Mouse (Mus musculus): ENCODE measurements around the gene Ifna11. TPM values are rescaled to one million over a fixed set of nuclear protein-coding genes. Genes with fewer than 3 reads are reported as not detected.

Gene Ifna11
- total RNA-seq, 4 experiments from 2014 or later, result not detected

GRCm38 (mm10) chr4:88840058-88840457, 20.3 kb downstream of the Ifna11 start:
- no peak for DNase-seq (ENCODE audit: low spot score in 2 of 2)

GRCm38 (mm10) chr4:88841438-88841911, 21.7 kb downstream of the Ifna11 start, which contains the start of gene Ifna4:
Gene Ifna4 (plus strand): TSS chr4:88841861.
- no peak for DNase-seq (ENCODE audit: low spot score in 2 of 2)

GRCm38 (mm10) chr4:88845334-88845733, 25.6 kb downstream of the Ifna11 start:
- DNase-seq (ENCODE audit: low spot score in 2 of 2), result no peak

- DNase-seq (ENCODE audit: low spot score in 2 of 2), result no peak
These were observed 29.9 kb downstream of the Ifna11 start, which contains the start of gene Ifna1 for GRCm38 (mm10) chr4:88849698-88850097. Gene Ifna1 (plus strand): TSS chr4:88850087.

GRCm38 (mm10) chr4:88851026-88851763, 31.4 kb downstream of the Ifna11 start:
- DNase-seq (ENCODE audit: low spot score in 2 of 2), result no peak

- DNase-seq (ENCODE audit: low spot score in 2 of 2), result no peak
These were observed 39.5 kb downstream of the Ifna11 start for GRCm38 (mm10) chr4:88859214-88859613.

- DNase-seq (ENCODE audit: low spot score in 2 of 2), result no peak
These were observed 43.5 kb downstream of the Ifna11 start for GRCm38 (mm10) chr4:88863309-88863708.

GRCm38 (mm10) chr4:88864599-88864998, 44.8 kb downstream of the Ifna11 start:
- DNase-seq (ENCODE audit: low spot score in 2 of 2), result no peak

- no peak for DNase-seq (ENCODE audit: low spot score in 2 of 2)
These were observed 45.3 kb downstream of the Ifna11 start for GRCm38 (mm10) chr4:88865011-88865569.

GRCm38 (mm10) chr4:88867366-88867925, 47.7 kb downstream of the Ifna11 start:
- DNase-seq (ENCODE audit: low spot score in 2 of 2), result peak; percentile 32 to 39

- DNase-seq (ENCODE audit: low spot score in 2 of 2), result no peak
These were observed 48.5 kb downstream of the Ifna11 start for GRCm38 (mm10) chr4:88867926-88868911.

Other genes with a start within 250 kb of the Ifna11 start
- not detected for gene Ifna14, start 248.2 kb upstream of the Ifna11 start, total RNA-seq (2022)
- not detected for gene Ifna9, start 227.6 kb upstream of the Ifna11 start, total RNA-seq (2022)
- gene Ifna12, start 216.6 kb upstream of the Ifna11 start, total RNA-seq (2022), result not detected
- gene C87499, start 185.5 kb upstream of the Ifna11 start, total RNA-seq (2022), result not detected
- not detected for gene Ifna13, start 175.5 kb upstream of the Ifna11 start, total RNA-seq (2022)
- not detected for gene Ifna16, start 143.0 kb upstream of the Ifna11 start, total RNA-seq (2022)
- not detected for gene Ifna2, start 136.0 kb upstream of the Ifna11 start, total RNA-seq (2022)
- gene Ifnab, start 128.6 kb upstream of the Ifna11 start, total RNA-seq (2022), result not detected
- gene Gm26566, start 98.2 kb upstream of the Ifna11 start, total RNA-seq (2022), result under 1 TPM in 3 of 4 experiments, not detected in 1; 0.24 to 0.51 (median 0.38) TPM
- 10 to 100 TPM; 54.5 to 64.5 (median 57.9) TPM for gene Klhl9, start 97.5 kb upstream of the Ifna11 start, total RNA-seq (2022)
- gene Gm13271, start 65.1 kb upstream of the Ifna11 start, total RNA-seq (2022), result not detected
- gene Gm13283, start 59.8 kb upstream of the Ifna11 start, total RNA-seq (2022), result not detected
- gene Gm13290, start 46.1 kb upstream of the Ifna11 start, total RNA-seq (2022), result not detected
- gene Gm13289, start 43.0 kb upstream of the Ifna11 start, total RNA-seq (2022), result not detected
- not detected for gene Gm13272, start 40.1 kb upstream of the Ifna11 start, total RNA-seq (2022)
- gene Ifnz, start 37.8 kb upstream of the Ifna11 start, total RNA-seq (2022), result not detected
- gene Gm13276, start 34.2 kb upstream of the Ifna11 start, total RNA-seq (2022), result not detected
- not detected for gene Gm13277, start 31.3 kb upstream of the Ifna11 start, total RNA-seq (2022)
- not detected for gene Gm13278, start 28.4 kb upstream of the Ifna11 start, total RNA-seq (2022)
- not detected for gene Gm13275, start 25.5 kb upstream of the Ifna11 start, total RNA-seq (2022)
- not detected for gene Gm13279, start 22.6 kb upstream of the Ifna11 start, total RNA-seq (2022)
- not detected for gene Gm13285, start 20.3 kb upstream of the Ifna11 start, total RNA-seq (2022)
- gene Gm13287, start 16.7 kb upstream of the Ifna11 start, total RNA-seq (2022), result not detected
- gene Gm13288, start 14.4 kb upstream of the Ifna11 start, total RNA-seq (2022), result not detected
- not detected for gene Ifna7, start 3.7 kb upstream of the Ifna11 start, total RNA-seq (2022)
- not detected for gene Ifna6, start 7.5 kb downstream of the Ifna11 start, total RNA-seq (2022)
- not detected for gene Ifna5, start 15.6 kb downstream of the Ifna11 start, total RNA-seq (2022)
- not detected for gene Ifna4, start 21.9 kb downstream of the Ifna11 start, total RNA-seq (2022)
- gene Ifna1, start 30.1 kb downstream of the Ifna11 start, total RNA-seq (2022), result not detected
- gene Ifne, start 60.2 kb downstream of the Ifna11 start, total RNA-seq (2022), result not detected

Data from gastrocnemius, adult 8-10 months (tissue).